Mouse (Mus musculus) liver, embryonic 14.5 days (tissue): ENCODE measurements at regions not wholly inside any gene's neighbourhood (a gene's known extent, or its start where the extent isn't known, plus 50 kb on each side); places are given as distances from the start of the nearest gene placed in this dataset.

Source experiments
- ATAC-seq: fragments of 200-750 bp; cut with Nextera tagmentation; 2 replicates; pipeline ENCODE4 v1.8.0; 2017; ENCODE audit warnings: moderate number of reproducible peaks, mild to moderate bottlenecking, moderate library complexity; ENCODE audit not compliant: insufficient read depth
- DNase-seq, 3 experiments: peaks; one replicate each; pipeline ENCODE4 v3.0.0-alpha.2; 2012 to 2013; ENCODE audit warnings: low read depth in 3 of 3, low spot score in 3 of 3
- H3K27ac ChIP-seq: fragments of 300-500 bp; sonication (generic); 2 replicates; pipeline ENCODE4 v1.5.1; 2014; ENCODE audit warnings: moderate library complexity, mild to moderate bottlenecking, control low read depth, inconsistent platforms
- H3K27me3 ChIP-seq: fragments of 300-500 bp; sonication (generic); 2 replicates; pipeline ENCODE4 v1.6.1; 2014; ENCODE audit warnings: mild to moderate bottlenecking, low read length, moderate library complexity; ENCODE audit not compliant: control insufficient read depth, insufficient read depth
- H3K36me3 ChIP-seq: fragments of 300-500 bp; sonication (generic); replicated peaks from 2 replicates; pipeline ENCODE4 v1.6.1; 2014; ENCODE audit warnings: low read depth; ENCODE audit not compliant: control insufficient read depth, insufficient read depth
- H3K4me1 ChIP-seq, 2 experiments: fragments of 200-500 bp in 1 of 2; fragments of 300-500 bp in 1 of 2; sonication (generic) in 1 of 2; replicated peaks; 2 replicates each; pipeline ENCODE4 v1.6.1; 2012 to 2014; ENCODE audit warnings: antibody characterized with exemption in 1 of 2, inconsistent platforms in 1 of 2, low read length in 1 of 2; ENCODE audit not compliant: control insufficient read depth in 2 of 2, insufficient read depth in 2 of 2
- H3K4me2 ChIP-seq: fragments of 300-500 bp; sonication (generic); 2 replicates; pipeline ENCODE4 v1.6.1; 2014; ENCODE audit warnings: low read depth, mild to moderate bottlenecking, control low read depth, moderate library complexity
- H3K4me3 ChIP-seq, 2 experiments: fragments of 200-500 bp in 1 of 2; fragments of 300-500 bp in 1 of 2; sonication (generic) in 1 of 2; 2 replicates each; pipeline ENCODE4 v1.5.1; 2012 to 2014; ENCODE audit warnings: low read depth in 2 of 2, low read length in 2 of 2, mild to moderate bottlenecking in 2 of 2, control low read depth in 1 of 2, inconsistent platforms in 1 of 2, moderate library complexity in 1 of 2; ENCODE audit not compliant: insufficient read depth in 1 of 2
- H3K9ac ChIP-seq: fragments of 300-500 bp; sonication (generic); replicated peaks from 2 replicates; pipeline ENCODE4 v1.6.1; 2014; ENCODE audit warnings: mild to moderate bottlenecking, control low read depth, moderate library complexity
- H3K9me3 ChIP-seq: fragments of 300-500 bp; sonication (generic); 2 replicates; pipeline ENCODE4 v1.6.1; 2016; ENCODE audit warnings: low read length, mixed read lengths; ENCODE audit not compliant: control insufficient read depth
- CTCF ChIP-seq: IDR thresholded peaks from 2 replicates; pipeline ENCODE4 v1.5.1; 2016; ENCODE audit warnings: antibody characterized with exemption, low read depth, control low read depth
- EP300 ChIP-seq: IDR thresholded peaks from 2 replicates; pipeline ENCODE4 v1.6.1; 2016; ENCODE audit warnings: antibody characterized with exemption, low read depth
- WGBS: fragments of 180-500 bp; shearing (Covaris S2); extraction: QIAGEN DNeasy Blood & Tissue Kit; methylation state at CpG from one replicate; pipeline ENCODE4 v1.1.7; 2014; ENCODE audit not compliant: insufficient replicate concordance; 5-methylcytosine and 5-hydroxymethylcytosine counted together

- Histone ChIP-seq H3K36me3 (no peaks in the 10 kb centered on the region), H3K4me3 (no peak overlapping the region), H3K4me1 (no peaks in the 10 kb centered on the region), H3K9me3 (no peaks in the 10 kb centered on the region), H3K9ac (no peak overlapping the region), H3K27me3 (no peaks in the 10 kb centered on the region), H3K27ac (no peak overlapping the region), H3K4me2 (no peak overlapping the region)
- DNase-seq (no peak), ATAC-seq (no peak)
- WGBS = 49% methylated on average over 8 of the region's 8 CpGs
- no peak for TF ChIP-seq EP300
- TF ChIP-seq CTCF = no peak
Observed at GRCm38 (mm10) chr3:148555324-148555723, 435.0 kb downstream of the Adgrl2 start.

- Histone ChIP-seq H3K9me3 (no peaks in the 10 kb centered on the region), H3K4me2 (no peak overlapping the region), H3K9ac (no peak overlapping the region), H3K27ac (no peak overlapping the region), H3K4me3 (no peak overlapping the region), H3K27me3 (no peaks in the 10 kb centered on the region), H3K36me3 (no peaks in the 10 kb centered on the region), H3K4me1 (no peaks in the 10 kb centered on the region)
- WGBS = 86% methylated on average over 2 of the region's 2 CpGs
- ATAC-seq = no peak
- TF ChIP-seq CTCF = no peak
- no peak for TF ChIP-seq EP300
- no peak for DNase-seq
Observed at GRCm38 (mm10) chr3:148550716-148551115, 439.6 kb downstream of the Adgrl2 start.

- no peak for ATAC-seq
- Histone ChIP-seq H3K9me3 (no peaks in the 10 kb centered on the region), H3K4me1 (no peaks in the 10 kb centered on the region), H3K27ac (no peak overlapping the region), H3K9ac (no peak overlapping the region), H3K4me3 (no peak overlapping the region), H3K27me3 (no peaks in the 10 kb centered on the region), H3K36me3 (no peaks in the 10 kb centered on the region), H3K4me2 (no peak overlapping the region)
- no peak for TF ChIP-seq EP300
- no peak for TF ChIP-seq CTCF
- 31% methylated on average over 6 of the region's 6 CpGs for WGBS
- DNase-seq = no peak
Observed at GRCm38 (mm10) chr3:148544929-148545328, 445.4 kb downstream of the Adgrl2 start.

GRCm38 (mm10) chr3:148542217-148542616 is 448.1 kb downstream of the Adgrl2 start:
- DNase-seq = no peak
- no peak overlapping the region for H3K4me3 ChIP-seq
- H3K36me3 ChIP-seq = no peaks in the 10 kb centered on the region
- 49% methylated on average over 5 of the region's 5 CpGs for WGBS
- no peaks in the 10 kb centered on the region for H3K9me3 ChIP-seq
- H3K4me1 ChIP-seq = no peaks in the 10 kb centered on the region
- no peak overlapping the region for H3K9ac ChIP-seq
- no peak for ATAC-seq
- no peaks in the 10 kb centered on the region for H3K27me3 ChIP-seq
- TF ChIP-seq CTCF (no peak), EP300 (no peak)
- no peak overlapping the region for H3K4me2 ChIP-seq
- H3K27ac ChIP-seq = no peak overlapping the region

GRCm38 (mm10) chr3:148537669-148538271 is 452.6 kb downstream of the Adgrl2 start:
- Histone ChIP-seq H3K27ac (no peak overlapping the region), H3K4me2 (no peak overlapping the region), H3K4me3 (no peak overlapping the region), H3K9me3 (no peaks in the 10 kb centered on the region), H3K27me3 (no peaks in the 10 kb centered on the region), H3K4me1 (no peaks in the 10 kb centered on the region), H3K36me3 (no peaks in the 10 kb centered on the region), H3K9ac (no peak overlapping the region)
- ATAC-seq (no peak), DNase-seq (no peak)
- TF ChIP-seq CTCF (no peak), EP300 (no peak)
- WGBS = 63% methylated on average over 4 of the region's 4 CpGs

GRCm38 (mm10) chr3:148529893-148530292 is 460.5 kb downstream of the Adgrl2 start:
- H3K27me3 ChIP-seq = no peaks in the 10 kb centered on the region
- 47% methylated on average over 2 of the region's 2 CpGs for WGBS
- no peaks in the 10 kb centered on the region for H3K9me3 ChIP-seq
- H3K9ac ChIP-seq = no peak overlapping the region
- H3K27ac ChIP-seq = no peak overlapping the region
- H3K4me1 ChIP-seq = no peaks in the 10 kb centered on the region
- ATAC-seq = no peak
- H3K36me3 ChIP-seq = no peaks in the 10 kb centered on the region
- TF ChIP-seq EP300 = no peak
- no peak for TF ChIP-seq CTCF
- no peak overlapping the region for H3K4me2 ChIP-seq
- H3K4me3 ChIP-seq = no peak overlapping the region
- no peak for DNase-seq
